Mouse (Mus musculus) embryonic facial prominence, embryonic 15.5 days (tissue): ENCODE data around the gene Gpam. TPM values are rescaled to one million over a fixed set of nuclear protein-coding genes. Genes with fewer than 3 reads are reported as not detected.
"Not testable (repeated sequence)": the region's sequence is repeated elsewhere in the genome, so short reads cannot be mapped to it uniquely, and the experiment has no call there.

ENCODE experiments used
- ATAC-seq: fragments of 200-750 bp; cut with Nextera tagmentation; 2 replicates; pipeline ENCODE4 v1.8.0; 2017; ENCODE audit warnings: low read depth, moderate TSS enrichment; ENCODE audit not compliant: insufficient number of reproducible peaks, low FRiP score, low TSS enrichment
- H3K27ac ChIP-seq: fragments of 300-500 bp; sonication (generic); replicated peaks from 2 replicates; pipeline ENCODE4 v1.5.1; 2015; ENCODE audit warnings: mild to moderate bottlenecking, inconsistent platforms
- H3K27me3 ChIP-seq: fragments of 300-500 bp; sonication (generic); 2 replicates; pipeline ENCODE4 v1.6.1; 2015; ENCODE audit warnings: inconsistent platforms
- H3K36me3 ChIP-seq: fragments of 300-500 bp; sonication (generic); 2 replicates; pipeline ENCODE4 v1.6.1; 2015; ENCODE audit warnings: mild to moderate bottlenecking, inconsistent platforms
- H3K4me1 ChIP-seq: fragments of 300-500 bp; sonication (generic); 2 replicates; pipeline ENCODE4 v1.6.1; 2015; ENCODE audit warnings: inconsistent platforms
- H3K4me2 ChIP-seq: fragments of 300-500 bp; sonication (generic); replicated peaks from 2 replicates; pipeline ENCODE4 v1.6.1; 2015; ENCODE audit warnings: mild to moderate bottlenecking, inconsistent platforms
- H3K4me3 ChIP-seq: fragments of 300-500 bp; sonication (generic); replicated peaks from 2 replicates; pipeline ENCODE4 v1.5.1; 2015; ENCODE audit warnings: mild to moderate bottlenecking, inconsistent platforms
- H3K9ac ChIP-seq: fragments of 300-500 bp; sonication (generic); 2 replicates; pipeline ENCODE4 v1.6.1; 2015; ENCODE audit warnings: inconsistent platforms
- H3K9me3 ChIP-seq: fragments of 300-500 bp; sonication (generic); replicated peaks from 2 replicates; pipeline ENCODE4 v1.6.1; 2016; ENCODE audit warnings: inconsistent platforms
- whole genome bisulfite sequencing: fragments of 180-500 bp; shearing (Covaris S2); methylation state at CpG from one replicate; pipeline ENCODE4 v1.1.7; 2015; 5-methylcytosine and 5-hydroxymethylcytosine counted together
- polyA plus RNA-seq: library from polyadenylated mRNA; unstranded; fragments of >200 nt; fragmentation: Nextera tagmentation; extraction: Ambion mirVana; gene quantifications from 2 replicates; pipeline ENCODE4 v1.2.1, GENCODE M21; 2015

Gpam gene
- 12.7 and 13.7 TPM in 2 replicates for polyA plus RNA-seq

DNA sequence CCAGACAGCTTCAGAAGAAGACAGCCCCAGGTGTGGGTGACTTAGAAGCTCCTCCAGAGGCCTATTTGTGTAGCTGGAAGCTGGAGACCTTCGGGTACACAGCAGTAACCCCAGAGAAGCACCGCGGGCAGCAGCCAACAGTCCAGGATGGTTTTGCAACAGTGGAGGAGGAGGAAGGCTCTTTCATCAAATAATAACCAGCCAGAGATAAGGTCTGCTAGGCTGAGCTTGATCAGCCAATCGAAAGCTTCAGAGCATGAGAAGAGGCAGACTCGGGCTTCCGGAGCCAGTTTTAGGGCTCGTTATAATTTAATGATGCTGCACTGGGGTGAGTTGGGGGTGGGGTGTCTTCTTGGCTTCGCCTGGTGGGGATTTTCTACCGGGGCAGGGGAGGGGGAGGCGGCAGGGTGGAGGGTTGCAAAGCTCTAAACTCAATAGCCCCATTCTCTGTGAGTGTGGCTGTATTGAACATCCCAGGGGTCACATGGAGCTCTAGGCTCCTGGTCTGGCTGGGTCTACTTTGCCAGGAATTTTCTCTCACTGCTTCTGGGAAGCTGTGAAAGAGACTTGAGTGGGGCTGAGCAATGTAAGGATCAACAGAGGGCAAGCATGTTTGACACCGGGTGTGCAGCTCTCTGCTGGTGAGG is at the start of gene Gpam:
Gene Gpam (minus strand): TSS at position 167 of the 647 bp plus-strand sequence.
- WGBS = 65% methylated on average over 11 of the region's 11 CpGs
- H3K36me3 ChIP-seq = no peaks in the 10 kb centered on the region
- no peak within 1 kb of the TSS for H3K9ac ChIP-seq
- no peaks in the 10 kb centered on the region for H3K4me1 ChIP-seq
- H3K9me3 ChIP-seq = no peaks in the 10 kb centered on the region
- no peak within 1 kb of the TSS for H3K4me2 ChIP-seq
- H3K27ac ChIP-seq = no peak within 1 kb of the TSS
- no peak within 1 kb of the TSS for H3K4me3 ChIP-seq
- H3K27me3 ChIP-seq = no peaks in the 10 kb centered on the region
- ATAC-seq = no peak

GRCm38 (mm10) chr19:55171585-55171984 is 44.5 kb upstream of the Gpam start:
- Histone ChIP-seq H3K27me3 (no peaks in the 10 kb centered on the region), H3K36me3 (no peaks in the 10 kb centered on the region), H3K9me3 (no peaks in the 10 kb centered on the region), H3K4me1 (no peaks in the 10 kb centered on the region), H3K4me3 (no peak overlapping the region), H3K4me2 (no peak overlapping the region), H3K27ac (no peak overlapping the region), H3K9ac (no peak overlapping the region)
- WGBS = 73% methylated on average over 1 of the region's 1 CpGs
- ATAC-seq = no peak

GRCm38 (mm10) chr19:55170399-55170798 is 43.4 kb upstream of the Gpam start:
- no peak overlapping the region for H3K9ac ChIP-seq
- no peaks in the 10 kb centered on the region for H3K36me3 ChIP-seq
- H3K4me2 ChIP-seq = no peak overlapping the region
- no peak for ATAC-seq
- no peaks in the 10 kb centered on the region for H3K4me1 ChIP-seq
- H3K27ac ChIP-seq = no peak overlapping the region
- H3K9me3 ChIP-seq = no peaks in the 10 kb centered on the region
- H3K4me3 ChIP-seq = no peak overlapping the region
- no peaks in the 10 kb centered on the region for H3K27me3 ChIP-seq

DNA sequence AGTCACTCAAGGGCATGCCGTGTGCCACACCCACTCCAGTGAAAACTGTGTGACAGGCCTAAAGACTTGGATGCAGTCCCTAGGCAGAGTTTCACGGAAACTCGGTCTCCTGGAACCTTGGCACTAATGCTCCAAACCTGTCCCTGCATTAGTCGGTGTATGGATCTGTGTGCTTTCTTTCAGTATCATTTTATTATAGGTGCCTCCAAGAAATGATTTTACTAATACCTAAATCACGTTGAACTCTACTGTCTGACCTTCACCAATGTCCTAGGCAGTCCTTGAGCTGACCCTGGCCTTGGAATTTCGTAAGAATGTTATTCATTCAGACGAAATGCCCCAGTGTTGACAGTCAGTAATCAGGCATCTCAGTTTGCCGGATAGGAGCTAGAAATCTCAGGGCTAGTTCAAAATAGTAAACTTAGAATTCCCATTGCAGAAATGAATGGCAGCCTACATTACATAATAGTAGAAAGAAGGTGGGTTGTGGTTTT is 42.2 kb upstream of the Gpam start:
- H3K9ac ChIP-seq, H3K27me3 ChIP-seq, H3K4me3 ChIP-seq, H3K27ac ChIP-seq, H3K9me3 ChIP-seq, H3K4me2 ChIP-seq, ATAC-seq, H3K4me1 ChIP-seq, H3K36me3 ChIP-seq: not testable (repeated sequence)
- 83% methylated on average over 8 of the region's 8 CpGs for WGBS

DNA sequence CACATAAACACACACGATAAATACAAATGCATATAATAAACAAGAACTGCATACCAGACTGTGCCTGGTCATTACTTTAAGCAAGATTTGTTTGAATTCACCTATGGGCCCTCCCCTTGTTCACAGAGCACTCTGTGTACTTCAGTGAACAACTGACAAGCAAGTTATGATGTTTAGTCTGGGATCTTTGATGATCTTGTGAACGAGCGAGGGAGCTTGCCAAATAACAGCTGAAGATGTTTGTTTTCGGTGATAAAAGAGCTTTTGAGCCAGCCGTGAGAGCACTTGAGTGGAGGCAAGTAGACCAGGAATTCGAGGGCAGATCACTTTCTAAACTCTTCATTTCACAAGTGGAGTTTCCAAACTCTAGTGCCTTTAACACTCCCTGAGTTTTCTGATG is 41.3 kb upstream of the Gpam start:
- Histone ChIP-seq H3K9ac (no peak overlapping the region), H3K9me3 (no peaks in the 10 kb centered on the region), H3K27me3 (no peaks in the 10 kb centered on the region), H3K4me1 (no peaks in the 10 kb centered on the region), H3K4me2 (no peak overlapping the region), H3K36me3 (no peaks in the 10 kb centered on the region), H3K4me3 (no peak overlapping the region), H3K27ac (no peak overlapping the region)
- no peak for ATAC-seq
- 75% methylated on average over 6 of the region's 6 CpGs for WGBS

- no peak overlapping the region for H3K4me3 ChIP-seq
- no peak overlapping the region for H3K4me2 ChIP-seq
- H3K27ac ChIP-seq = no peak overlapping the region
- 44% methylated on average over 2 of the region's 2 CpGs for WGBS
- ATAC-seq = no peak
- no peaks in the 10 kb centered on the region for H3K36me3 ChIP-seq
- no peak overlapping the region for H3K9ac ChIP-seq
- H3K4me1 ChIP-seq = no peaks in the 10 kb centered on the region
- no peaks in the 10 kb centered on the region for H3K9me3 ChIP-seq
- no peaks in the 10 kb centered on the region for H3K27me3 ChIP-seq
These were observed 40.7 kb upstream of the Gpam start for GRCm38 (mm10) chr19:55167741-55168140.

GRCm38 (mm10) chr19:55166741-55167140 is 39.7 kb upstream of the Gpam start:
- WGBS = 90% methylated on average over 2 of the region's 2 CpGs
- no peak overlapping the region for H3K4me3 ChIP-seq

GRCm38 (mm10) chr19:55165954-55166353 is 38.9 kb upstream of the Gpam start:
- H3K4me2 ChIP-seq = no peak overlapping the region
- H3K4me3 ChIP-seq = no peak overlapping the region
- WGBS = 69% methylated on average over 4 of the region's 4 CpGs
- H3K27me3 ChIP-seq = no peaks in the 10 kb centered on the region
- H3K36me3 ChIP-seq = no peaks in the 10 kb centered on the region
- ATAC-seq = no peak
- H3K9me3 ChIP-seq = no peaks in the 10 kb centered on the region
- no peak overlapping the region for H3K9ac ChIP-seq
- H3K4me1 ChIP-seq = no peaks in the 10 kb centered on the region
- H3K27ac ChIP-seq = no peak overlapping the region

More at GRCm38 (mm10) chr19:55166741-55167140, 39.7 kb upstream of the Gpam start:
- Histone ChIP-seq H3K4me2 (no peak overlapping the region), H3K27me3 (no peaks in the 10 kb centered on the region), H3K9ac (no peak overlapping the region), H3K36me3 (no peaks in the 10 kb centered on the region), H3K27ac (no peak overlapping the region), H3K9me3 (no peaks in the 10 kb centered on the region), H3K4me1 (no peaks in the 10 kb centered on the region)
- ATAC-seq = no peak

GRCm38 (mm10) chr19:55165183-55165865 is 38.3 kb upstream of the Gpam start:
- no peak for ATAC-seq
- Histone ChIP-seq H3K27me3 (no peaks in the 10 kb centered on the region), H3K27ac (no peak overlapping the region), H3K36me3 (no peaks in the 10 kb centered on the region), H3K9me3 (no peaks in the 10 kb centered on the region), H3K4me3 (no peak overlapping the region), H3K9ac (no peak overlapping the region), H3K4me1 (no peaks in the 10 kb centered on the region), H3K4me2 (no peak overlapping the region)
- WGBS = 77% methylated on average over 1 of the region's 1 CpGs

DNA sequence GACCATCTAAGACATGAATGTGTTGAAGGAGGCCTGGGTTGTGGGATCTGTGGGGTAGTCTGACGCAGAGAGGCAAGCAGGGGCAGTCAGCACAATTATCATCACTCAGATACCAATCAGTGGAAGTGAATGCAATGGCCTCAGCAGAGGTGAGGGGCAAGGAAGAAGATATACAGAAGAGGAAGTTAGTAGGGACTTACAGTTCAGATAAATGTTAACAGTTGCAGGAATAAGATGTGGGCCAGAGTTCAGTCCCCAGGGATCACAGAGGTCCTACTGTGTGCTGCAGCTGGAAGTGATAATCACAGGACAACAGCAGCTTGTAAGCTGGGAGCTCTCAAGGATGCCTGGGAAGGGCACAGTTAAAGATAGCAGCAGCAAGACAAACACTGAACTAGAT is 37.1 kb upstream of the Gpam start:
- Histone ChIP-seq H3K4me3 (no peak overlapping the region), H3K4me1 (no peaks in the 10 kb centered on the region), H3K4me2 (no peak overlapping the region), H3K9me3 (no peaks in the 10 kb centered on the region), H3K9ac (no peak overlapping the region), H3K27me3 (no peaks in the 10 kb centered on the region), H3K27ac (no peak overlapping the region), H3K36me3 (no peaks in the 10 kb centered on the region)
- WGBS = 69% methylated on average over 1 of the region's 1 CpGs
- ATAC-seq = no peak

GRCm38 (mm10) chr19:55162271-55162670 is 35.2 kb upstream of the Gpam start:
- Histone ChIP-seq H3K4me2 (no peak overlapping the region), H3K9ac (no peak overlapping the region), H3K36me3 (no peaks in the 10 kb centered on the region), H3K27ac (no peak overlapping the region), H3K4me3 (no peak overlapping the region), H3K4me1 (no peaks in the 10 kb centered on the region), H3K9me3 (no peaks in the 10 kb centered on the region), H3K27me3 (no peaks in the 10 kb centered on the region)
- WGBS = 76% methylated on average over 4 of the region's 4 CpGs
- no peak for ATAC-seq

GRCm38 (mm10) chr19:55159826-55160225 is 32.8 kb upstream of the Gpam start:
- Histone ChIP-seq H3K27me3 (no peaks in the 10 kb centered on the region), H3K27ac (no peak overlapping the region), H3K36me3 (no peaks in the 10 kb centered on the region), H3K9ac (no peak overlapping the region), H3K4me2 (no peak overlapping the region), H3K4me3 (no peak overlapping the region), H3K9me3 (no peaks in the 10 kb centered on the region), H3K4me1 (no peaks in the 10 kb centered on the region)
- ATAC-seq = no peak
- WGBS = 80% methylated on average over 6 of the region's 6 CpGs
